18 mouse cellular contexts compared by ENCODE assay signal in the genomic region with DNA sequence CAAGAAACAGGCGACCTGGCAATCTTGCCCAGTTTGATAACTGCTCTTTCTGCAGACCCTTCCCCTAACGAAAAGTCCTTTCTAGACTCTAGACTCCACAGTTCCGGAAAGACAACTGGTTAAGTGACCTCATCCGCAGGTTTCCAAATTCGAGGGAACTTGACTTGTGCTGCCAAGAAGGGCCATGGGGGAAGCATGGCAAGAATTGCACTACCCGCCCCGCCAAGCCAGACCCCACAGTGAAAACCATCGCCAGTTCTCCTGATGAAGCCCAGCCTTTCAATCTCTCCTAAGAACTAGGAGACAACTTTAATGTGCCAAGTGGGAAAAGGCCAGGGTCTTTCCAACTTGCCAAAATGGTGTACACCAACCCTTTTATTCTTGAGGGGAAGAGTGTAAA. TPM values are rescaled to one million over a fixed set of nuclear protein-coding genes. Genes with fewer than 3 reads are reported as not detected.
DNase-seq lines count a peak whose midpoint lies in the region; ATAC-seq and TF ChIP-seq lines count a peak whose summit lies in the region.
"Had no signal": no experiment of that assay in that cellular context is flagged by ENCODE, and none has a peak within 500 bp of the region (broad histone marks: within the 10 kb centered on the region; RNA-seq: fewer than 3 reads in every experiment).

No protein-coding gene starts in this region.

- ATAC-seq in kidney, embryonic 15.5 days (replicated peaks; ENCODE audit: low FRiP score): no peak
- ATAC-seq in embryonic facial prominence, embryonic 14.5 days (ENCODE audit: low read depth): no peak
- ATAC-seq in limb, embryonic 14.5 days (ENCODE audit: low FRiP score, low read depth): no peak
- ATAC-seq: forebrain, embryonic 16.5 days had no signal

- peaks cover 62% of the 10 kb centered on the region for H3K4me1 ChIP-seq in kidney, embryonic 15.5 days
- peaks cover 40% of the 10 kb centered on the region for H3K4me1 ChIP-seq in embryonic facial prominence, embryonic 14.5 days (ENCODE audit: control insufficient read depth, insufficient read depth, low read length)
- H3K4me1 ChIP-seq in limb, embryonic 14.5 days (ENCODE audit: control insufficient read depth, insufficient read depth, low read length): peaks cover 39% of the 10 kb centered on the region

- H3K9ac ChIP-seq in kidney, embryonic 15.5 days: no peak overlapping the region
- H3K9ac ChIP-seq in embryonic facial prominence, embryonic 14.5 days (ENCODE audit: low read depth, low read length): no peak overlapping the region
- H3K9ac ChIP-seq in limb, embryonic 14.5 days (ENCODE audit: low read depth, low read length, severe bottlenecking): no peak overlapping the region
- H3K9ac ChIP-seq: lung, embryonic 14.5 days; midbrain, embryonic 12.5 days had no signal

- H3K4me3 ChIP-seq in gastrocnemius, adult 2 months: peak overlapping the region; percentile 91
- H3K4me3 ChIP-seq in kidney, embryonic 15.5 days (replicated peaks): no peak overlapping the region
- no peak overlapping the region for H3K4me3 ChIP-seq in embryonic facial prominence, embryonic 14.5 days (ENCODE audit: low read depth, low read length)
- no peak overlapping the region for H3K4me3 ChIP-seq in limb, embryonic 14.5 days (replicated peaks; ENCODE audit: low read length)
- H3K4me3 ChIP-seq: midbrain, embryonic 12.5 days had no signal

- H3K36me3 ChIP-seq in kidney, embryonic 15.5 days: no peaks in the 10 kb centered on the region
- H3K36me3 ChIP-seq in embryonic facial prominence, embryonic 14.5 days (ENCODE audit: control insufficient read depth, insufficient read depth, low read length): no peaks in the 10 kb centered on the region
- H3K36me3 ChIP-seq in limb, embryonic 14.5 days (ENCODE audit: control insufficient read depth, insufficient read depth, low read length): no peaks in the 10 kb centered on the region
- H3K36me3 ChIP-seq: midbrain, embryonic 12.5 days had no signal

- H3K4me2 ChIP-seq in kidney, embryonic 15.5 days: peak overlapping the region; percentile 75; the same call in 1 of the 2 replicates
- peak overlapping the region; percentile 89; the same call in 1 of the 2 replicates for H3K4me2 ChIP-seq in embryonic facial prominence, embryonic 14.5 days (ENCODE audit: low read depth, low read length)
- H3K4me2 ChIP-seq in limb, embryonic 14.5 days (replicated peaks; ENCODE audit: low read depth, low read length, severe bottlenecking): 0 out of 2 replicates have a peak overlapping the region, but pooled peaks have one; percentile 84
- H3K4me2 ChIP-seq: midbrain, embryonic 12.5 days had no signal

- TF ChIP-seq POLR2A in limb, embryonic 14.5 days (IDR thresholded peaks at IDR 0.05; ENCODE audit: borderline replicate concordance, extremely low read depth, insufficient read depth, insufficient read length): no peak

- 90% methylated on average over 8 of the region's 8 CpGs for WGBS in kidney, embryonic 15.5 days
- WGBS in embryonic facial prominence, embryonic 14.5 days: 90% methylated on average over 8 of the region's 8 CpGs
- whole genome bisulfite sequencing in limb, embryonic 14.5 days: 68% methylated on average over 8 of the region's 8 CpGs

- TF ChIP-seq CTCF in gastrocnemius, adult 2 months (IDR thresholded peaks at IDR 0.05): no peak

- intact Hi-C loops in gastrocnemius, adult 2 months (cut with DNase I): loop anchor here (5.0 kb wide), 1 partner anchor 73 kb away; no protein-coding TSS in a partner anchor

- H3K27me3 ChIP-seq in kidney, embryonic 15.5 days: no peaks in the 10 kb centered on the region
- H3K27me3 ChIP-seq in embryonic facial prominence, embryonic 14.5 days (replicated peaks; ENCODE audit: control insufficient read depth, insufficient read depth, low read length): no peaks in the 10 kb centered on the region
- no peaks in the 10 kb centered on the region for H3K27me3 ChIP-seq in limb, embryonic 14.5 days (ENCODE audit: control insufficient read depth, insufficient read depth, low read length)

- peak overlapping the region; percentile 97 for H3K27ac ChIP-seq in gastrocnemius, adult 2 months
- H3K27ac ChIP-seq in kidney, embryonic 15.5 days: no peak overlapping the region
- H3K27ac ChIP-seq in embryonic facial prominence, embryonic 14.5 days (replicated peaks; ENCODE audit: low read depth, low read length): no peak overlapping the region
- H3K27ac ChIP-seq in limb, embryonic 14.5 days (replicated peaks; ENCODE audit: low read depth, low read length): no peak overlapping the region
- H3K27ac ChIP-seq: left cerebral cortex, adult 2 months; midbrain, embryonic 12.5 days had no signal

- H3K9me3 ChIP-seq in kidney, embryonic 15.5 days (replicated peaks): no peaks in the 10 kb centered on the region
- no peaks in the 10 kb centered on the region for H3K9me3 ChIP-seq in embryonic facial prominence, embryonic 14.5 days (ENCODE audit: control insufficient read depth, low read length)
- H3K9me3 ChIP-seq in limb, embryonic 14.5 days (ENCODE audit: control insufficient read depth, low read length): no peaks in the 10 kb centered on the region
- H3K9me3 ChIP-seq: midbrain, embryonic 12.5 days had no signal

- peak; percentile 30 for DNase-seq in gastrocnemius, adult 2 months
- no peak for DNase-seq in gastrocnemius, adult 8-10 months (ENCODE audit: low spot score in 2 of 2)
- no peak for DNase-seq in kidney, adult 9 months
- DNase-seq in embryonic facial prominence, embryonic 14.5 days (ENCODE audit: low spot score): no peak
- no peak for DNase-seq in limb, embryonic 14.5 days (ENCODE audit: low spot score)
- no peak for DNase-seq in frontal cortex, postnatal 25 days (ENCODE audit: low spot score in 2 of 2)
- DNase-seq: adrenal gland, postnatal 14 days; B cell, adult 2 months; kidney, postnatal 25 days; lung, embryonic 14.5 days; lung, postnatal 4 days; retina, postnatal 1 day; right cerebral cortex, postnatal 4 days; thymus, postnatal 4 days had no signal

RNA-seq across cellular contexts. Expression of gene Arhgap10, which starts 2.6 kb away (rescaled TPM):
- total RNA-seq in gastrocnemius, adult 2 months (2021): 10 to 100 TPM; 54.4 to 55.9 TPM
- 10 to 100 TPM; 38.4 to 43.4 (median 41.2) TPM for total RNA-seq in gastrocnemius, adult 8-10 months (2022)
- 31.1 and 34.1 TPM in 2 replicates for polyA plus RNA-seq in kidney, embryonic 15.5 days (2015; fragmentation: Nextera tagmentation; extraction: Ambion mirVana)
- 25.9 and 29.2 TPM in 2 replicates for polyA plus RNA-seq in embryonic facial prominence, embryonic 14.5 days (2014; fragmentation: Nextera tagmentation; extraction: Ambion mirVana)
- polyA plus RNA-seq in limb, embryonic 14.5 days (2012; rRNA removed): 23.3 and 25.1 TPM in 2 replicates
- 28.2 and 29.3 TPM in 2 replicates for polyA plus RNA-seq in limb, embryonic 14.5 days (2014; fragmentation: Nextera tagmentation; extraction: Ambion mirVana)

RNA-seq across cellular contexts. Expression of gene Prmt9, which starts 34.0 kb away (rescaled TPM):
- total RNA-seq in gastrocnemius, adult 2 months (2021): 10 to 100 TPM in 1 of 2 experiments, 1 to 10 TPM in 1; 9.0 to 11.2 TPM
- 1 to 10 TPM; 7.1 to 8.7 (median 8.1) TPM for total RNA-seq in gastrocnemius, adult 8-10 months (2022)
- 19.6 and 21.1 TPM in 2 replicates for polyA plus RNA-seq in kidney, embryonic 15.5 days (2015; fragmentation: Nextera tagmentation; extraction: Ambion mirVana)
- 16.7 and 19.8 TPM in 2 replicates for polyA plus RNA-seq in embryonic facial prominence, embryonic 14.5 days (2014; fragmentation: Nextera tagmentation; extraction: Ambion mirVana)
- polyA plus RNA-seq in limb, embryonic 14.5 days (2012; rRNA removed): 16.2 and 17.2 TPM in 2 replicates
- 20.4 and 22.0 TPM in 2 replicates for polyA plus RNA-seq in limb, embryonic 14.5 days (2014; fragmentation: Nextera tagmentation; extraction: Ambion mirVana)
